Mouse (Mus musculus) ES-CJ7 (cell line): ENCODE data around the gene Slc1a4.
A peak's percentile ranks its signal among the peaks of the same experiment; 100 is the strongest.

Source experiments
- DNase-seq: peaks from one replicate; pipeline ENCODE4 v3.0.0; 2011; ENCODE audit warnings: low read depth, low spot score

The Slc1a4 gene

DNA sequence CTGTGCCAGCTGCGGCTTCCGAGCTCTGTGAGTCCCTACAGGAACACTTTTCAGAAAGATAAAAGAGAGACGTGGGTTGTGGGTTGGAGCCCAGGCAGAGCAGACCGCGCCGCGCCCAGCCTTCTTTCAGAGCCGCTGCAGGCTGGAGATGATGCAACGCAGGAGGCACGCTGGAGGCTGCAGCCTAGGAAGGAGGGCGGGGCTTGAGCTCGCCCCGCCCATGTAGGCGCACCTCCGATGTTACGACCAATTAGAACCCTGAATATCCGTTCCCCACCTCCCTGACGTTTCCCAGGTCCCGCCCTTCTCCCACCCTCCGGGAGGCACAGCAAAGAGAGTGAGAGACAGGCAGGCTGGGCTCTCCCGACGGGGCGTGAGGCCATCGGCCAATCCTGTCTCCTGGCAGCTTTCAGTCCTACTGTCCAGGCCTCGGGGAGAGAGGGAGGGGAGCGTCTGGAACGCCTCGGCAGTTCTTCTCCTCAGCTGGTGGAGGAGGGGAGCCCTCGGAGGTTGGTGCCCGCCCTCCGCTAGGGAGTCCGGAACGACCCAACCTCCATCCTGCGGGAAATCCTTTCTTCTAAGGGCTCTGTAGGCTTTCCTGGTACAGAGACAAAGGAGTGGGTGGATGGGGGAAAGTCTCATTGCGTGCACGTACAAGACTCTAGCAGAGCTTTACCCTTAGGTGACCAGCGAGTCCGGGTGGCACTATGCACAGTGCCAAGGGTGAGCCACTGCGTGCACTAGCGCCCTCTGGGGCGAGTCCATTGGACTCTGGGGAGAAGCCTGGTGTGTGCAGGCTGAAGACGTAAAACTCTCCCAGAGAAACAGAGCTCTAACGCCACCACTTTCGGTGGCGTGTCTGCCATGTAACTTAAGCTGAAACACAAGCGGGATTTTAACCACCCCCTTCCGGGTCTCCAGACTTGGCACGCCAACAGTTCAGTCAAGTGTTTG lies at the start of gene Slc1a4:
TSS of gene Slc1a4 (minus strand) at position 153 of the 954 bp plus-strand sequence.
- peak; percentile 99 for DNase-seq

GRCm38 (mm10) chr11:20380106-20380505 lies 47.6 kb upstream of the Slc1a4 start:
- DNase-seq: no peak

- DNase-seq: no peak
Measured at GRCm38 (mm10) chr11:20376642-20377041, 44.1 kb upstream of the Slc1a4 start.

GRCm38 (mm10) chr11:20372616-20373211 lies 40.2 kb upstream of the Slc1a4 start:
- no peak for DNase-seq

DNA sequence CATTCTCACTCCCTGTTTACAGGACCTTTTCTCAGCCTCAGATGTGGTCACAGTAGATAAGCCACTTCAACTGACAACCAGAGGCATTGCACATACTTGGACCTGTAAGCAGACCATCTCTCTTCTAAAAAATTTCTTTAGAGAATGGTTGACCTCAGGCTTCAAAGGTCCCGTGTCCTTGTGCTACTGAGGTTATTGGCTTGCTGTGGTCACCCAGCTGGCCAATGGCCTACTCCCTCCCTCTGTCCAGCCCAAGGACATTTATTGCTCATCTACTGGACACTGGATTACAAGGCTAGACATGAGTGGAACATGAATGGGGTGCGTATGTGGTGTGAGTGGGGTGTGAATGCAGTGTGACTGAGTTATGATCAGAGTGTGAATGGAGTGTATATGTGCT lies 38.0 kb upstream of the Slc1a4 start:
- no peak for DNase-seq

DNA sequence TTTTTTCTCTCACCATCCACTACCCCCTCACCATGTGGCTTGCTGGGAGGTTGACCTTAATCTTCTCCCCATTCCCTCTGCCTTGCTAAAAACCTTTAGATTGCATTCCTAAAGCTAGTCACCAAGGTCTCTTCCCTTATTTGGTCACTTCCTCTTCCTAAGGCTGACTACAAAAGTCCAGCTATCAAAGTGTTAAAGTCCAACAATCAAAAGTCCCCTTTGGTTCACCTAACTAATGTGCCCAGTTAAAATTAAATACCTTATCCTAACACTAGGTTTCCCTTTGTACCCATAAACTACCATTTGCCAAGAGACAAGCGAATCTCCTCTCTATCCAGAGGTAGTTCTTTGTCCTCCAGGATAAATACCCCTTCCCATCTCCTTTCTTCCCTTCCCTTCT lies 33.9 kb upstream of the Slc1a4 start:
- DNase-seq: no peak

DNA sequence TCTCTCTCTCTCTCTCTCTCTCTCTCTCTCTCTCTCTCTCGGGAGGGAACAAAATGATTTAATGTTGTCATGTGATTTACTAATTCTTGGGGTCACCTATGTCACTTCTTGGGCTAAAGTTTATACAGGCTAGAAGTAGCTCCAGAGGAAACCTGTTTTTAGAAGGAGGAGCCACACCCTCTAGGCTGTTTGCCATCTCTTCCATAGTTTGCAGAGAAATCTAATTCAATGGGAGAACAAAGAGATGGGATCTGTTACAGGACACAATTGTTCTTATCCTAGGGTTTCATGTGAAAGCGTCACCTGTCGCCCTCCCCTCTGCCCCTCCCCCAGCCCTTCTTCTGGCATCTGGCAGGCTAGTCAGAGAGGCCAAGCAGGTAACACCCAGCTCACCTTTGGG lies 28.8 kb upstream of the Slc1a4 start:
- no peak for DNase-seq

DNA sequence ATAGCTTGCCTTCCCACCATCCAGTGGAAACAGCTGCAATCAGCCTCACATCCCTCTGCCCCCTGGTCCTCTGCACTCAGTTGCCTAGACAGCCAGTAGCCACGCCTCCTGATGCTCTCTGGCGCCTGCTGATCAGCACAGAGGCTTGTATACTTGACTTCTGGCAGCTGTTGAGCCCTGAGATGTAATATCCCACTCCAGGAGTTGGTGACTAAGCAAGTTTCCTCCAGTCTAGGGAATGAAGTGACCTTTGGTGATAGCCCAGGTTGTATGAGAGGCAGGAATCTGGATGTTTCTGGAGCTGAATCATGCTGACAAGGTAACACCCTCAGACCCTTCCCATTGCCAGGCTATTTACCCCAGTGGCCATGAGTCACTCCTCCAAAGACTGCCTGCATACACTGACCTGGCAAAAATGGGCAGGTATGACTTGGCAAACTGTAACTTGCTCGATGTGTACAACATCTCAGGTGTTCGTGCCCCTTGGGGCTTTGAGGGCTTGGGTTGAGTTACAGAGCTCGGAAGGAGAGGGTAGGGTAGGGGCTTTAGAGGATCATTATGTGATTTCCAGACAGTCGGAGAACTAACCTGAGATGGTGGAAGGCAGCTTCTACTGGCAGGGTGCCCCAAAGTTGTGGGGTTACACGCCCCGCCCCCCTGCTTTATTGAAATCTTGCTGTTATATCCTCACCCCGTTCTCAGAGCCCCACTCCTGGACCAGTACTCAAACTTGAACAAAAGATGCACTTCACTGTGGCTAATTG lies 25.4 kb upstream of the Slc1a4 start:
- peak; percentile 17 for DNase-seq

DNA sequence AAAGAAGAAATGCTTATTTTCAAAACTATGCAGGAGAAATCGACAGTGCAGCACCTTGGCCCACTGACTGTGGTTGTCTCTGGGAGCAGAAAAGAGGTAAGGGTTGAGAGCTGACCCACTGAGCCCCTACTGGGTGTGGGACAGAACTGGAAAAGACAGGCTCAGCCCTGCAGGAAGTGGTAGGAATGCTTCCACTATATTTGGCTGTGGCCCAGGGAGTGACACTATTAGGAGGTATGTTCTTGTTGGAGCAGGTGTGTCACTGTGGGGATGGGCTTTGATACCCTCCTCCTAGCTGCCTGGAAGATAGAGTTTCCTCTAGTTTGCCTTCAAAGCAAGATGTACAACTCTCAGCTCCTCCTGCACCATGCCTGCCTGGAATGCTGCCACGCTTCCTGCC lies 16.0 kb upstream of the Slc1a4 start:
- peak; percentile 35 for DNase-seq

- DNase-seq: no peak
Measured at GRCm38 (mm10) chr11:20347548-20347947, 15.0 kb upstream of the Slc1a4 start.

DNA sequence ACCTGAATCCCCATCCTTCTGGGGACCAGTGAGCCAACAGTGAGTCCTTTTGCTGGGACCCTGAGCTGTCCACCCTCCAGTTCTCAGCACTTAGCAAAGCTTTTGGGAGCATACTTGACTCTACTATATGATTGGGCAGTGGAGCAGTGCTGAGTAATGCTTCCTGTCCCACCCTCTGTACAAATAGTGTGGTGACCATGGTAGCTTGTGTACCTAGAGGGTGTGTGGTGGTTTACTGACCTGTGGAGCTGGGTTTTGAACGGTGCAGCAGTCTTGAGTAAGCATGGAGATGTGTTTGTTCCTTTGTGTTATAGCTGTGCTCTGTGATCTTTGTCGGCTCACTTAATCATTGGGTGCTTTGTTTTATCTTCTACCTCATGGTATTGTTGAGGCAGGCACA lies 13.9 kb upstream of the Slc1a4 start:
- DNase-seq: no peak

GRCm38 (mm10) chr11:20343952-20344351 lies 11.4 kb upstream of the Slc1a4 start:
- DNase-seq: no peak

GRCm38 (mm10) chr11:20341598-20341997 lies 9.1 kb upstream of the Slc1a4 start:
- DNase-seq: no peak

GRCm38 (mm10) chr11:20338703-20339102 lies 6.2 kb upstream of the Slc1a4 start:
- no peak for DNase-seq

DNA sequence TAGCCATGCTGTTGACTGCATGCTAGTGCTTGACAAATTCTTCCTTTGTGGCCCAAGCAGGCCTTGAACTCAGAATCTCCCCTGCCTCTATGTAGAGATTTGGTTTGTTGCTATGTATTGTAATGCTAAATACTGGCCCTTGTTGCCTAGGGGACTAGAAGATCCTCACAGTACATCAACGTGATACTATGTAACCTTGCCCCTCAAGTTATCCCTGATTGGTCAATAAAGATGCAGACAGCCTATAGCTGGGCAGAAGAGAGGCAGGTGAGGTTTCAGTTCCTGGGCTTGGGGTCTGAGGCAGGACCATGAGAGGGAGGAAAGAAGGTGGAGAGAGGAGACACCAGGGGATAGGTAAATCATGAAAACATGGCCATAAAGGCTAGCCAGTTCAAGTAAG lies 1.8 kb upstream of the Slc1a4 start:
- peak; percentile 84 for DNase-seq

DNA sequence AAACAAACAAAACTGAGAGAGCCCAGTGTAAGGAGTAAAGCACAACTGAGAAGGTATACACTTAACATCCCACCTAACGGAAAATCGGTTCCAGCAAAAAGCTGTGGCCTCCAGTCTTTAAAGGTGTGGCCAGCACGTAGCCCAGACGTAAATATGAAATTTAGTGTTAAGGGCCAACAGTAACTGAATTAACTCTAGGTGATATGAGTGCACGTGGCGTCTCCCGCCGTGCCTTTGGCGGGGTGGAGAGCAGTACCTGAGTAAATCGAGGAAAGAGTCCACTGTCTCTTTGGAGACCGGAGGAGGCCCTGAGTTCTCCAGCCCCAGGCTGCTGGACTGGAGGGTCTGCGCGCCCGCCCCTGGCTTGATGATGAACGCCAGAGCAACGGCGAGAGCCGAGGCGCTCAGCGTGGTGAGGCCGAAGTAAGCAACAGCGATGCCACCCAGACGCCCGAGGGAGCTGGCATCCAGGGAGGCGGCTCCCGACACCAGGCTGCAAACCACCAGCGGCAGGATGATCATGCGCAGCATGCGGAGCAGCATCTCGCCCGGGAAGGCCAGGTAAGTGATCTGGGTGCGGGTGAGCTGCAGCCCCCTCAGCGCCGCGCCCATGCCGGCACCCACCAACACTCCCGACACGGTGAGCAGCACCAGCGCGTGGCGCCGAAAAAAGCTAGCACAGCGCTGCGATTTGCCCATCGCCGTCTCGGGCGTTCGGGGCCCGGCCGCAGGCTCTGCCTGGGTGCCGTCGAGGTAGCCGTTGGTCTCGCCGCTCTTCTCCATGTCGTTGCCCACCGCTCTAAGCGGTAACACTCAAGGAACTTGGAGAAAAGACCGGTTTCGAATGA lies 599 bp downstream of the Slc1a4 start:
- peak; percentile 47 for DNase-seq

DNA sequence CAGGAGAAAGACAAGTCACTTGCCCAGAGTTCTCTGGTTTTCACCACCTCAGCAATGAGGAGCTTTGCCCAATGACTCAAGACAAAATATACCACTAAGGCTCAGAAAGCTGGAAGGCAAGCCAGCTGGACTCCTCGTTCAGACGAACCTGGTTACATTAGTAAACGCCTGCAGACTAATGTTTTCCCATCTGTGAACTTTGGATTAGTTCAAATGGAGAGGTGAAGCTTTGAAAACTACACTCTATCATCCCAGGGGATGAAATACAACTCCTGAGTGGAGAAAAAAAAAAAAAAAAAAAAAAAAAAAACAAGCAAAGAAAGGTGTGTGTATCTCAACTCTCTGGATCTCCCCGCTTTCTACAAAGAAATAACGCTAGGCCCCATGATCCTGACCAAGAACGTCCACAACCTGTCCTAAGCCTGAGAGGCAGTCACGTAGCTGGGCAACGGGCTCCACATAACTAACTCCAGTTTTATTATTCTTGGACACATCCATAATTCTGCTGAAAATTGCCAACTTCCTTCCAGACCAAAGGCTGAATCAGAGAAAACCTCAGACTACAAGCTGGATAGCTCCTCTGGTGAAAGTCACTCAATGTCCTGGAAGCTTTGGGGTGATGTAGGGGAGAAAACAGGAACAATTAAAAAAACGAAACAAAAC lies 1.4 kb downstream of the Slc1a4 start:
- DNase-seq: no peak

DNA sequence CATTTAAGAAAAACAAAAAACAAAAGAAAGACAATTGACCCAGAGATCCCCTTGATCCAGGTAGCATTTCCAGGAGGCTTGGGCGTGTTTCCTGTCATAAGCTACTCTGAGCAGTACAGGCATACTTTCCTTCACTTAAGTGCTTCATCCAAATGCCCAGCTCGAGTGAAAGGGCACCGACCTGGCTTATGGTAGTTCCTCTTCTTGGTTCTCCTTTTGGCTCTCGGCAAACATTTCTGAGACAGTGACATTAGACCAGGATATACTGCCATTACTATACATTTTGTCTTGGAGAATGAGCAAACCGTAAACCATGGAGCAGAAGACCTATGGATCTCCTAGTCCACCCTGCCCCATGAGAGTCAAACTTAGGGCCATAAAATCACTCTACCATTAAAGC lies 2.8 kb downstream of the Slc1a4 start:
- DNase-seq: no peak

- DNase-seq: no peak
Measured at GRCm38 (mm10) chr11:20328771-20329170, 3.7 kb downstream of the Slc1a4 start.

DNA sequence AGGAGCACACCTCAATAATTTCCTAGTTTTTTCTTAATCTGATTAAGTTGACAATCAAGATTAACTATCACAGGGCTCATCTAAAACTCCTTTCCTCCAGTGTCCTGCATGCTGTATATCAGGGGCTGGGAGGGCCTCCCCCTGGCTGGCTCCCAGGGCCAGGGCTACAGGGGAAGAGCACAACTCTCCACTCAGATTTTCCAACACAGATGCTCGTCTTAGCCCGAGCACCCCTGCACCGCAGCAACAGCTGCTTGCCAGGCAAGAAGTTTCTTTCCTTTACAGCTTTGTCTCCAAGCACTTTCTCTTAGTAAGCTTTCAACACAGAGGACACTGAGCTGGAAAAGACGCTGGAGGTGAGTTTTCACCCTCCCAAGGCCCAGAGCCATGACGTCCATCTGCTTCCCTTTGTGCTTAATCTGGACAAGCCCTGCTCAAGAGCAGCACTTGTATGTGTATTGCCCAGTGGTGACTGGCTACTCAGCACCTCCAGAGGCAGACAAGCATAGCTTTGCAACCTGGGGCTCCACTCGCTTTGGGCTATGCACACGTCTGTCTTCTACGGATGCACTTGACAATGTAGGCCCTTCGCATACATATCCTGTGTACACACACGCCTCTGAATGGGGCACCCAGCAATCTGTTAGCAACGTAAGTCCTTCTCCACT lies 6.1 kb downstream of the Slc1a4 start:
- no peak for DNase-seq
